Mouse (Mus musculus) gastrocnemius, adult 18-20 months (tissue): ENCODE measurements around the gene Slc35g3. TPM values are rescaled to one million over a fixed set of nuclear protein-coding genes. Genes with fewer than 3 reads are reported as not detected.
A peak's percentile ranks its signal among the peaks of the same experiment; 100 is the strongest.

Experiments
- DNase-seq: peaks from one replicate; pipeline ENCODE4 v3.0.0; 2021; ENCODE audit warnings: low spot score
- total RNA-seq, 2 experiments: library from RNA; stranded (reverse); gene quantifications; 2 replicates each; pipeline ENCODE4 v1.2.3; 2021

Slc35g3 gene
- total RNA-seq, 2 experiments from 2014 or later, result not detected

- DNase-seq, result no peak
These were observed 25.5 kb upstream of the Slc35g3 start for GRCm38 (mm10) chr11:69787306-69787705.

GRCm38 (mm10) chr11:69784793-69785272 lies 23.1 kb upstream of the Slc35g3 start:
- DNase-seq, result peak; percentile 47

GRCm38 (mm10) chr11:69781828-69782227 lies 20.1 kb upstream of the Slc35g3 start:
- no peak for DNase-seq

- DNase-seq, result no peak
These were observed 17.2 kb upstream of the Slc35g3 start for GRCm38 (mm10) chr11:69778985-69779384.

GRCm38 (mm10) chr11:69778258-69778982 lies 16.7 kb upstream of the Slc35g3 start:
- DNase-seq, result no peak

- DNase-seq, result no peak
These were observed 15.9 kb upstream of the Slc35g3 start for GRCm38 (mm10) chr11:69777504-69778257.

GRCm38 (mm10) chr11:69776488-69776887 lies 14.7 kb upstream of the Slc35g3 start:
- DNase-seq, result no peak

GRCm38 (mm10) chr11:69775716-69776115 lies 13.9 kb upstream of the Slc35g3 start:
- DNase-seq, result no peak

- no peak for DNase-seq
These were observed 13.2 kb upstream of the Slc35g3 start for GRCm38 (mm10) chr11:69774961-69775360.

- no peak for DNase-seq
These were observed 5.8 kb upstream of the Slc35g3 start for GRCm38 (mm10) chr11:69767625-69767909.

GRCm38 (mm10) chr11:69766872-69767624 lies 5.3 kb upstream of the Slc35g3 start:
- no peak for DNase-seq

GRCm38 (mm10) chr11:69766126-69766609 lies 4.4 kb upstream of the Slc35g3 start:
- DNase-seq, result peak; percentile 66

- peak; percentile 27 for DNase-seq
These were observed 3.7 kb upstream of the Slc35g3 start, which contains the start of gene Zbtb4 for GRCm38 (mm10) chr11:69765221-69766125. Zbtb4 (plus strand) TSS chr11:69765912.

- DNase-seq, result no peak
These were observed 1.8 kb upstream of the Slc35g3 start for GRCm38 (mm10) chr11:69763551-69763950.

GRCm38 (mm10) chr11:69760901-69761200 lies 917 bp downstream of the Slc35g3 start:
- no peak for DNase-seq

GRCm38 (mm10) chr11:69760160-69760900 lies 1.4 kb downstream of the Slc35g3 start:
- DNase-seq, result no peak

GRCm38 (mm10) chr11:69758971-69759721 lies 2.6 kb downstream of the Slc35g3 start:
- peak; percentile 91 for DNase-seq

GRCm38 (mm10) chr11:69758478-69758970 lies 3.2 kb downstream of the Slc35g3 start, which contains the start of gene Polr2a:
Polr2a (minus strand) TSS chr11:69758637.
- DNase-seq, result peak; percentile 97

GRCm38 (mm10) chr11:69758090-69758456 lies 3.7 kb downstream of the Slc35g3 start:
- DNase-seq, result peak; percentile 97
